Mouse (Mus musculus) heart, embryonic 11.5 days (tissue): ENCODE measurements around the gene Traf4. TPM values are rescaled to one million over a fixed set of nuclear protein-coding genes. Genes with fewer than 3 reads are reported as not detected.

Source experiments
- ATAC-seq: fragments of 200-750 bp; cut with Nextera tagmentation; replicated peaks from 2 replicates; pipeline ENCODE4 v1.8.0; 2017; ENCODE audit warnings: moderate library complexity; ENCODE audit not compliant: insufficient number of reproducible peaks, low FRiP score, low TSS enrichment
- H3K27ac ChIP-seq: fragments of 300-500 bp; sonication (generic); 2 replicates; pipeline ENCODE4 v1.5.1; 2014; ENCODE audit warnings: mild to moderate bottlenecking, low read depth, low read length
- H3K27me3 ChIP-seq: fragments of 300-500 bp; sonication (generic); 2 replicates; pipeline ENCODE4 v1.6.1; 2014; ENCODE audit warnings: mild to moderate bottlenecking, low read length, mixed read lengths; ENCODE audit not compliant: control insufficient read depth, insufficient read depth
- H3K36me3 ChIP-seq: fragments of 300-500 bp; sonication (generic); 2 replicates; pipeline ENCODE4 v1.6.1; 2014; ENCODE audit warnings: mild to moderate bottlenecking, low read length, moderate library complexity, mixed read lengths; ENCODE audit not compliant: control insufficient read depth, insufficient read depth
- H3K4me1 ChIP-seq: fragments of 300-500 bp; sonication (generic); 2 replicates; pipeline ENCODE4 v1.6.1; 2014; ENCODE audit warnings: low read length; ENCODE audit not compliant: control insufficient read depth, insufficient read depth
- H3K4me2 ChIP-seq: fragments of 300-500 bp; sonication (generic); 2 replicates; pipeline ENCODE4 v1.6.1; 2014; ENCODE audit warnings: mild to moderate bottlenecking, moderate library complexity
- H3K4me3 ChIP-seq: fragments of 300-500 bp; sonication (generic); 2 replicates; pipeline ENCODE4 v1.5.1; 2014; ENCODE audit warnings: low read depth, low read length
- H3K9ac ChIP-seq: fragments of 300-500 bp; sonication (generic); 2 replicates; pipeline ENCODE4 v1.6.1; 2014; ENCODE audit warnings: mild to moderate bottlenecking, low read depth, low read length, moderate library complexity
- H3K9me3 ChIP-seq: fragments of 300-500 bp; sonication (generic); replicated peaks from 2 replicates; pipeline ENCODE4 v1.6.1; 2016; ENCODE audit warnings: low read length; ENCODE audit not compliant: control insufficient read depth
- WGBS: fragments of 180-500 bp; shearing (Covaris S2); extraction: QIAGEN DNeasy Blood & Tissue Kit; methylation state at CpG from one replicate; pipeline ENCODE4 v1.1.7; 2014; ENCODE audit not compliant: insufficient replicate concordance; 5-methylcytosine and 5-hydroxymethylcytosine counted together
- polyA plus RNA-seq: library from polyadenylated mRNA; unstranded; fragments of >200 nt; fragmentation: Nextera tagmentation; extraction: Ambion mirVana; gene quantifications from 2 replicates; pipeline ENCODE4 v1.2.1, GENCODE M21; 2014

Traf4 gene
- polyA plus RNA-seq, 1 experiment from 2014 or later, result 34.2 TPM

DNA sequence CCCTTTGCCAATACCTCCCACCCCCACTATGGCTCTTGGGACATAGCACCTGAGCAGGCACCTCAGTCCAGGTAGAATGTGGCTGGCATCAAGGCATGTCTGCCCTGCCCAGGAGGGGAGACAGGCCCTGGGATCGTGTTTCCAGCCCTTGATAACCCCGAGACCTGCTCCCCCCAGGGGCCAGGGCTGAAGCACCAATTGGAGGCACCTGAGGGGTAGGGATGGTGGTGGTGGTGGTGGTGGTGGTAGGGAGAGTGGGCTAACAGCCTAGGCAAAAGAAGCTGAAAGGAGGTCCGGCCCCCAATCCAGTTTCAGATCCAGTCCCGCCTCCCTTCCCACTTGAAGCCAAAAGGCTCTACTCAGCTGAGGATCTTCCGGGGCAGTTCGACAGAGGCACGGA lies 5.8 kb downstream of the Traf4 start:
- Histone ChIP-seq H3K4me2 (no peak overlapping the region), H3K27me3 (no peaks in the 10 kb centered on the region), H3K4me1 (peaks cover 24% of the 10 kb centered on the region), H3K9ac (no peak overlapping the region), H3K36me3 (peaks cover 37% of the 10 kb centered on the region), H3K27ac (no peak overlapping the region), H3K9me3 (no peaks in the 10 kb centered on the region), H3K4me3 (no peak overlapping the region)
- 64% methylated on average over 7 of the region's 7 CpGs for WGBS
- ATAC-seq, result no peak

DNA sequence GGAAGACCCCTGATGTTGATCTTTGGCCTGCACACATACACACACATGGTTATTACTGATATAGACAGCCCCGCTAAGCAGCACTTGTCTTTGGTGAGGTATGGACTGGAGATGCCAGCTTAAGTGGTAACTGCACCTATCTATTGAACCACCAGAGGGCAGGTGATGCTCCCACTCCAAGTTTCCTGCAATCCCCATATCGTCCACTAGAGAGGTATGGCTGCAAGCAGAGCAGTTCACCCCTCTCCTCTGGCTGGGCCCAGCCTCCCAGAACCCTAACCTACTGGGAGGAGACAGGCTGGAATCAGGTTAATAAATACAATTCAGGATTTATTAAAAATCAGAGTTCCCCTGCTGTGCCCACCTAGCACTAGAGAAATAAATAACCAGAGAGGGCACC lies 6.3 kb downstream of the Traf4 start:
- H3K4me3 ChIP-seq, result no peak overlapping the region
- H3K9me3 ChIP-seq, result no peaks in the 10 kb centered on the region
- ATAC-seq, result peak; percentile 20; the same call in 1 of the 2 replicates
- peaks cover 40% of the 10 kb centered on the region for H3K36me3 ChIP-seq
- no peak overlapping the region for H3K4me2 ChIP-seq
- H3K27ac ChIP-seq, result no peak overlapping the region
- no peak overlapping the region for H3K9ac ChIP-seq
- WGBS, result 26% methylated on average over 2 of the region's 2 CpGs
- no peaks in the 10 kb centered on the region for H3K27me3 ChIP-seq
- peaks cover 22% of the 10 kb centered on the region for H3K4me1 ChIP-seq

DNA sequence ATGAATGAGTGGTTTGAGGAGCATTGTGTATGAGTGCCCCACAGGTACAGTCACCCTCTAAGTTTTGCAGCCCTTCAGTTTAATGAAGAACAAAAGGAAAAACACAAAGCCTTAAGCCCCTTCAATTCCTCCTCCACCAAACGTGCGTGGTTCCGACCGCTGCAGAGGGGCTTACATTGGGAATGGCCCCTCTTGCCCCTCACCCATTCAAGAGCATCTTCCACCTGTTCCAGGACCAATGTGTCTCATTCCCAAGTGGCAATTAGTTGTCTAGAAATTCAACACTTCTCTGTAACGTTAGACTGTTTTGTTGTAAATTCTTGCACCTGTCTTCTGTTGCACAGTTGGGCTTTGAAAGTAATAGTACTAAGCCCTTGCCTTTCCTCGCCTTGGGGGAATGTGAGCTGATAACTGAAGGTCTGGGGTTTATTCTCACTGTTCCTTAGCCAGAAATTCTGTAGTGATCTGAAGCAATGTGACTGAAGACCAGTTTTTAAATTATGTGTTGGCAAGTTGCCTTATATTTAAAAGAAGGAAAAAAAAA lies 9.2 kb downstream of the Traf4 start:
- no peak overlapping the region for H3K4me2 ChIP-seq
- H3K9me3 ChIP-seq, result no peaks in the 10 kb centered on the region
- H3K4me3 ChIP-seq, result no peak overlapping the region
- peaks cover 39% of the 10 kb centered on the region for H3K36me3 ChIP-seq
- no peak overlapping the region for H3K27ac ChIP-seq
- 81% methylated on average over 6 of the region's 6 CpGs for WGBS
- H3K27me3 ChIP-seq, result no peaks in the 10 kb centered on the region
- H3K9ac ChIP-seq, result no peak overlapping the region
- no peak for ATAC-seq
- H3K4me1 ChIP-seq, result no peaks in the 10 kb centered on the region; the same call in 1 of the 2 replicates

DNA sequence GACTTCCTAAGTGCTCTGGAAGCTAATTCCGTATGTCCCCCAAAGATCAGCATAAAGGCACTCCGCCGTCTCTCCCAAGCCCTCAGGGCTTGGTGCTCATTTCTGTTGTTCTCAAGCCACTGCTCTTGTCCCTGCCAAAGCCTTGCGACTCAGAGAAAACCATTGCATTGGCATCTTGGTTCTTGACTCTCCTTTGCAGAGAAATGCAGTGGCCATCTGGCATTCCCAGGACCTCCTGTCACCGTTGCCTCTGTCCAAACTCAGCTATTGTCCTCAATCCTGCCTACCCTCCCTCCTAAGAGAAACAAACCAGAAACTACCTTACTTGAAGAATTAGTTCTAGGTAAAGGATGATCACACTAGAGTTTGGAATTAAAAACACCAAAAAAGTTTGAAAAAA lies 9.7 kb downstream of the Traf4 start:
- H3K27ac ChIP-seq, result no peak overlapping the region
- WGBS, result 86% methylated on average over 5 of the region's 5 CpGs
- H3K4me3 ChIP-seq, result no peak overlapping the region
- H3K4me1 ChIP-seq, result no peaks in the 10 kb centered on the region
- H3K27me3 ChIP-seq, result no peaks in the 10 kb centered on the region
- no peaks in the 10 kb centered on the region for H3K9me3 ChIP-seq
- H3K4me2 ChIP-seq, result no peak overlapping the region
- no peak for ATAC-seq
- no peak overlapping the region for H3K9ac ChIP-seq
- H3K36me3 ChIP-seq, result peaks cover 38% of the 10 kb centered on the region

DNA sequence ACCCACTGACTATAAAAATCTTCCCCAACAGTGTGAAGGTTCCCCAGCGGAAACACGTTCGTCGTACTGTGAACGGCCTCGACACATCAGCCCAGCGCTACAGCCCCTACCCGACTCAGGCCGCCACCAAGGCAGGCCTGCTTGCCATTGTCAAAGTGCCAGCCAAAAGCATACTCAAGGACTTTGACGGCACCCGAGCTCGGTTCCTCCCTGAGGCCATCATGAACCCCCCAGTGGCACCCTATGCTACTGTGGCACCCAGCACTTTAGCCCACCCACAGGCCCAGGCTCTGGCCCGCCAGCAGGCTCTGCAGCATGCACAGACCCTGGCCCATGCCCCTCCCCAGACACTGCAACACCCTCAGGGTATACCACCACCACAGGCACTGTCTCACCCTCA lies 11.6 kb downstream of the Traf4 start:
- no peak overlapping the region for H3K9ac ChIP-seq
- peaks cover 39% of the 10 kb centered on the region for H3K36me3 ChIP-seq
- H3K9me3 ChIP-seq, result no peaks in the 10 kb centered on the region
- no peaks in the 10 kb centered on the region for H3K27me3 ChIP-seq
- no peak overlapping the region for H3K27ac ChIP-seq
- H3K4me2 ChIP-seq, result no peak overlapping the region
- H3K4me1 ChIP-seq, result no peaks in the 10 kb centered on the region
- 90% methylated on average over 13 of the region's 13 CpGs for WGBS
- H3K4me3 ChIP-seq, result no peak overlapping the region
- 0 out of 2 replicates have a peak, but pooled peaks have one; percentile 6 for ATAC-seq

DNA sequence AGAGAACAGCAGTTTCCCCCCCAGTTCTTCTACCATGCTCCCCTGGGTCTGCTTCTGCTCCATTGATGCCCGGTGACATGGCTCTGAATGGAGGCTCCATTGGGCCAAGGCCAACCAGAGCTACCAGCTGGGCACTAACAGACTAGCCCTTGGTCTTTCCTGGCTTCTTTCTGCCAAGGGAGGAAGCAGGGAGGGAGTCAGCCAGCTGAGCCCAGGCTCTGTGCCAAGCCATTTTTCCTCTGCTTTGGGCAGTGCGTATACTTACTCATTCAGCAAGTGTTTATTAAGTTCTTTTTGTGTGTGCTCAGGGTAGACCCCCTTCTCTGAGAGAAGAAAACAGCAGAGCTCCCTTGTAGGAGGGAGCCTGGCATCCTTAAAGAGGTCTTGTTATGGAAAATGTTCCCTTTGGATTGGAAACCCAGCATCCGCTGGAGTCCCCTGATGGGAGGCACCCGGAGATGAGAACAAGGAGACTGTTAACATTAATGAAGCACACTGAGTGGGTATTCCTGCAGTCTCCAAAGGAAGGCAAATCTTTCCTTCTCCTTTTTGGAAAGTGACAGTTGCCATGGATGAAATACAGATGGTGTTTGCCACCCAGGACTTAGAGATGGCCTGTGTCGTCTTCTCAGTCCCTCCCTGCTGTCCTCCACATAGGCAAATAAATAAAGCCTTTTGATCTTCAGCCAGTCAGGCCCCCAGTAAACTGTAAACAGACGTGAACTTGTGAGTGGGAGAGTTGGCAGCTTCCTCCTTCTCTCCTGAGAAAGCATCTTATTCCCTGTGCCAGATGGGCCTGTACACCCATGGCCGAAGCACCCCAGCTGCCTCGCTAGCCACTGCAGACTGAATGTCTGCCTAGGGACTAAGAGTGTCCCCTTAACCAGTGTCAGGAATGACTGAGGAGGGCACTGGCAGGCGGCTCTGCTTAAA lies 12.8 kb downstream of the Traf4 start:
- no peak overlapping the region for H3K4me2 ChIP-seq
- no peaks in the 10 kb centered on the region for H3K27me3 ChIP-seq
- H3K4me1 ChIP-seq, result no peaks in the 10 kb centered on the region
- H3K4me3 ChIP-seq, result no peak overlapping the region
- H3K9me3 ChIP-seq, result no peaks in the 10 kb centered on the region
- H3K36me3 ChIP-seq, result peaks cover 29% of the 10 kb centered on the region
- H3K27ac ChIP-seq, result 0 out of 2 replicates have a peak overlapping the region, but pooled peaks have one; percentile 22
- no peak overlapping the region for H3K9ac ChIP-seq
- WGBS, result 77% methylated on average over 9 of the region's 9 CpGs
- ATAC-seq, result no peak

DNA sequence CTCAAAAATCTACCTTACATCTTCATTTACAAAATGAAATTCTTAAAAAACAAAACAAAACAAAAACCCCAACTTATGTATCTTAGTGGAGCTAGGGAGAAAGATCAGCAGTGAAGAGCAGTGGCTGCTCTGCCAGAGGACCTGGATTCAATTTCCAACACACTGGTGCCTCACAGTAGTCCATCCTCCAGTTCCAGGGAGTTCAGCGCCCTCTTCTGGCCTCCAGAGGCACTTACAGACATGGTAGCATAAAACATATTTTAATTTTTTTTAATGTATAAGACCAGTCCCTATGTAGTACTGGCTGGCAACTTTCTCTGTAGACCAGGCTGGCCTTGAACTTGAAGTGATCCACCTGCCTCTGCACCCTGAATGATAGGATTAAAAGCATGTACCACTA lies 14.2 kb downstream of the Traf4 start:
- peaks cover 30% of the 10 kb centered on the region for H3K36me3 ChIP-seq
- WGBS, result 19% methylated on average over 1 of the region's 1 CpGs
- no peaks in the 10 kb centered on the region for H3K4me1 ChIP-seq
- H3K27me3 ChIP-seq, result no peaks in the 10 kb centered on the region
- H3K27ac ChIP-seq, result no peak overlapping the region
- H3K9me3 ChIP-seq, result no peaks in the 10 kb centered on the region
- no peak overlapping the region for H3K4me3 ChIP-seq
- H3K4me2 ChIP-seq, result no peak overlapping the region
- no peak for ATAC-seq
- no peak overlapping the region for H3K9ac ChIP-seq

DNA sequence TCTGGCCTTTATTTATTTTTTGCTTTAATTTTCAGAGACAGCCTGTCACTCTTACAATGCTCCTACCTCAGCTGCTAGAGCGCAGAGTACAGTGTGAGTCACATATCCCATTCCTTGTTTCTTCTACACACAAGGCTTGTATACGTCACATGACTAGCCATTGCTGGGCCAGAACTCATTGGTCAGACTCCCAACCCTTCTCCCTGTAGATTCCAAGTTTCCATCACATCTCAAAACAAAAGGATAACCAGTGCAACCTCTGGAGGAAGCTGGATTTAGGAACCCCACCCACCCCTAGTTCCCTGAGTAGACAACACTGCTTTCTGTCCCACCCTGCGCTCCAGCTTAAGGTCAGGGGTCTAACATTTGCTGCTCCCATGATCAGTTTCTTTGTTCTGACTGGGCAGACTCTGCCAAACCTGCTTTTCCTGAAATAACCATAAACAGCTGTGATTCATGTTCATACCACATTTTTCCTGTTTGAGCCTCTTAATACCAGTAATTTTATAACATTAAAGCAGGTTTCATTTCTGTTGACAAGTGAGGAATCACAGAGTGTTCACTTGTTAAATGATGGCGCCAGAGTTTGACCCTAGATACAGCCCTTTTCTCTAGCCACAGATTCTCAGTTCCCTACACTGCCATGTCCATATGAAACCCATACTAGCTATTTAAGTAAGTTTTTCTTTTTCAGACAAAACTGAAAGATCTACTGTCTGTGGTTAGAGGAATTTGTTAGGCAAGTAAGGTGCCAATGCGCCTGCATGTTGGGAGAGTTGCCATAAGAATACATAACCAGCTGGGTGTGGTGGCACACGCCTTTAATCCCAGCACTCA lies 18.5 kb downstream of the Traf4 start:
- no peak for ATAC-seq
- H3K4me3 ChIP-seq, result no peak overlapping the region
- H3K4me2 ChIP-seq, result no peak overlapping the region
- H3K27ac ChIP-seq, result no peak overlapping the region
- WGBS, result 91% methylated on average over 6 of the region's 6 CpGs
- peaks cover 41% of the 10 kb centered on the region for H3K36me3 ChIP-seq
- H3K4me1 ChIP-seq, result no peaks in the 10 kb centered on the region
- H3K27me3 ChIP-seq, result no peaks in the 10 kb centered on the region
- no peak overlapping the region for H3K9ac ChIP-seq
- no peaks in the 10 kb centered on the region for H3K9me3 ChIP-seq
